Mouse (Mus musculus) liver, embryonic 14.5 days (tissue): ENCODE results near the gene Mllt11. TPM values are rescaled to one million over a fixed set of nuclear protein-coding genes. Genes with fewer than 3 reads are reported as not detected.

ENCODE experiments used
- ATAC-seq: fragments of 200-750 bp; cut with Nextera tagmentation; 2 replicates; pipeline ENCODE4 v1.8.0; 2017; ENCODE audit warnings: moderate number of reproducible peaks, mild to moderate bottlenecking, moderate library complexity; ENCODE audit not compliant: insufficient read depth
- DNase-seq, 3 experiments: peaks; one replicate each; pipeline ENCODE4 v3.0.0-alpha.2; 2012 to 2013; ENCODE audit warnings: low read depth in 3 of 3, low spot score in 3 of 3
- H3K27ac ChIP-seq: fragments of 300-500 bp; sonication (generic); 2 replicates; pipeline ENCODE4 v1.5.1; 2014; ENCODE audit warnings: moderate library complexity, mild to moderate bottlenecking, control low read depth, inconsistent platforms
- H3K27me3 ChIP-seq: fragments of 300-500 bp; sonication (generic); 2 replicates; pipeline ENCODE4 v1.6.1; 2014; ENCODE audit warnings: mild to moderate bottlenecking, low read length, moderate library complexity; ENCODE audit not compliant: control insufficient read depth, insufficient read depth
- H3K36me3 ChIP-seq: fragments of 300-500 bp; sonication (generic); replicated peaks from 2 replicates; pipeline ENCODE4 v1.6.1; 2014; ENCODE audit warnings: low read depth; ENCODE audit not compliant: control insufficient read depth, insufficient read depth
- H3K4me1 ChIP-seq, 2 experiments: fragments of 200-500 bp in 1 of 2; fragments of 300-500 bp in 1 of 2; sonication (generic) in 1 of 2; replicated peaks; 2 replicates each; pipeline ENCODE4 v1.6.1; 2012 to 2014; ENCODE audit warnings: antibody characterized with exemption in 1 of 2, inconsistent platforms in 1 of 2, low read length in 1 of 2; ENCODE audit not compliant: control insufficient read depth in 2 of 2, insufficient read depth in 2 of 2
- H3K4me2 ChIP-seq: fragments of 300-500 bp; sonication (generic); 2 replicates; pipeline ENCODE4 v1.6.1; 2014; ENCODE audit warnings: low read depth, mild to moderate bottlenecking, control low read depth, moderate library complexity
- H3K4me3 ChIP-seq, 2 experiments: fragments of 200-500 bp in 1 of 2; fragments of 300-500 bp in 1 of 2; sonication (generic) in 1 of 2; 2 replicates each; pipeline ENCODE4 v1.5.1; 2012 to 2014; ENCODE audit warnings: low read depth in 2 of 2, low read length in 2 of 2, mild to moderate bottlenecking in 2 of 2, control low read depth in 1 of 2, inconsistent platforms in 1 of 2, moderate library complexity in 1 of 2; ENCODE audit not compliant: insufficient read depth in 1 of 2
- H3K9ac ChIP-seq: fragments of 300-500 bp; sonication (generic); replicated peaks from 2 replicates; pipeline ENCODE4 v1.6.1; 2014; ENCODE audit warnings: mild to moderate bottlenecking, control low read depth, moderate library complexity
- H3K9me3 ChIP-seq: fragments of 300-500 bp; sonication (generic); 2 replicates; pipeline ENCODE4 v1.6.1; 2016; ENCODE audit warnings: low read length, mixed read lengths; ENCODE audit not compliant: control insufficient read depth
- CTCF ChIP-seq: IDR thresholded peaks from 2 replicates; pipeline ENCODE4 v1.5.1; 2016; ENCODE audit warnings: antibody characterized with exemption, low read depth, control low read depth
- EP300 ChIP-seq: IDR thresholded peaks from 2 replicates; pipeline ENCODE4 v1.6.1; 2016; ENCODE audit warnings: antibody characterized with exemption, low read depth
- WGBS: fragments of 180-500 bp; shearing (Covaris S2); extraction: QIAGEN DNeasy Blood & Tissue Kit; methylation state at CpG from one replicate; pipeline ENCODE4 v1.1.7; 2014; ENCODE audit not compliant: insufficient replicate concordance; 5-methylcytosine and 5-hydroxymethylcytosine counted together
- polyA plus RNA-seq, 2 experiments: library from polyadenylated mRNA; depleted of rRNA in 1 of 2; stranded (reverse) in 1 of 2; unstranded in 1 of 2; fragments of >200 nt; fragmentation: Nextera tagmentation in 1 of 2; extraction: Ambion mirVana in 1 of 2; gene quantifications; 2 replicates each; pipeline versions ENCODE4 v1.2.1 to v1.2.3; 2012 to 2014

The Mllt11 gene
- polyA plus RNA-seq, 2 experiments = 1.9 to 3.0 TPM

GRCm38 (mm10) chr3:95269789-95270188, 37.8 kb upstream of the Mllt11 start:
- Histone ChIP-seq H3K4me1 (no peaks in the 10 kb centered on the region; a peak in 1 of 4 replicates), H3K4me3 (no peak overlapping the region), H3K27ac (no peak overlapping the region), H3K9ac (no peak overlapping the region), H3K36me3 (no peaks in the 10 kb centered on the region; the same call in 1 of the 2 replicates), H3K9me3 (no peaks in the 10 kb centered on the region), H3K4me2 (no peak overlapping the region), H3K27me3 (no peaks in the 10 kb centered on the region)
- ATAC-seq (no peak), DNase-seq (no peak)
- TF ChIP-seq CTCF (no peak), EP300 (no peak)
- 83% methylated on average over 5 of the region's 5 CpGs for WGBS

DNA sequence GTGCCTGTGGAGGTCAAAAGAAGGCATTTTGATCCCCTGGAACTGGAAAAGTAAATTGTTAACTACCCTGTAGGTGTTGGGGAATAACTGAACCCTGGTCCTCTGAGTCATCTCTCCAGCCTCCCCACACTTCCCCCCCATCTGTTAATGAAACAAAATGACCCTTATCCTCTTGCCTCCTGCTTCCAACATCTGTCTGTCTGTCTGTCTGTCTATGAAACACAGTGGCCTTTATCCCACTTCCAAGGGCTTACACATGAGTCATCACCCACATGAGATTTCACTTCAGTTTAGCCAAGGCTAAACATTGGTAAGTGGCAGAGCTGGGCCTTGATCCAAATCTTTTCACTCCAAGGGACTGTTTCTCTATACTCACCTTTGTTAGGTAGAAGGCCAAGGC, 35.9 kb upstream of the Mllt11 start:
- H3K27me3 ChIP-seq = no peaks in the 10 kb centered on the region
- H3K4me2 ChIP-seq = no peak overlapping the region
- no peak overlapping the region for H3K4me3 ChIP-seq
- no peak for TF ChIP-seq EP300
- TF ChIP-seq CTCF = no peak
- ATAC-seq (no peak), DNase-seq (no peak)
- no peaks in the 10 kb centered on the region for H3K9me3 ChIP-seq
- H3K27ac ChIP-seq = no peak overlapping the region
- no peaks in the 10 kb centered on the region; a peak in 1 of 4 replicates for H3K4me1 ChIP-seq
- no peaks in the 10 kb centered on the region; the same call in 1 of the 2 replicates for H3K36me3 ChIP-seq
- no peak overlapping the region for H3K9ac ChIP-seq

- Histone ChIP-seq H3K27ac (no peak overlapping the region), H3K4me1 (no peaks in the 10 kb centered on the region; a peak in 1 of 4 replicates), H3K9ac (no peak overlapping the region), H3K9me3 (no peaks in the 10 kb centered on the region), H3K4me3 (no peak overlapping the region), H3K4me2 (no peak overlapping the region), H3K36me3 (peaks cover 3% of the 10 kb centered on the region), H3K27me3 (no peaks in the 10 kb centered on the region)
- ATAC-seq = no peak
- DNase-seq = no peak
- WGBS = 83% methylated on average over 3 of the region's 3 CpGs
- TF ChIP-seq EP300 (no peak), CTCF (no peak)
These were observed 34.1 kb upstream of the Mllt11 start for GRCm38 (mm10) chr3:95266052-95266451.

DNA sequence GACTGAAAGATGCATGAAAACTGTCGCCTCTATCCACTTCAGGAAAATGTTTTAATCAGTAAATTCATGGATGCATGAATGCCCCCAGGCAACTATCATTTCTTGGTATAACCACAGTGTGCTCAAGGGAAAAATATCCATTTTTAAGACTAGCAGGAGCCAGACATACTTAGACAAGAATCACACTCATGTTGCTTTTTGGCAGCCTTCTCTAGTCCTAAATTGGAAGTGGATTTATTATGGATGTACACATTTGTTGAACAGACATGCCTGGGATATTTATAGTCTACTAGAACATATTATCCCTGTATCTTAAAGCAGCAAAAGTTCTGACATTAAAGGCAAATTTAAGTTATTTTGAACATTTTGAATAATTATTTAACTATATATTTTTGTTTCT, 32.8 kb upstream of the Mllt11 start:
- H3K9me3 ChIP-seq = no peaks in the 10 kb centered on the region
- no peaks in the 10 kb centered on the region for H3K27me3 ChIP-seq
- no peak overlapping the region for H3K9ac ChIP-seq
- no peaks in the 10 kb centered on the region; a peak in 1 of 4 replicates for H3K4me1 ChIP-seq
- 70% methylated on average over 1 of the region's 1 CpGs for whole genome bisulfite sequencing
- H3K4me2 ChIP-seq = no peak overlapping the region
- H3K4me3 ChIP-seq = no peak overlapping the region
- ATAC-seq (no peak), DNase-seq (no peak)
- peaks cover 3% of the 10 kb centered on the region for H3K36me3 ChIP-seq
- no peak for TF ChIP-seq EP300
- no peak for TF ChIP-seq CTCF
- no peak overlapping the region for H3K27ac ChIP-seq

DNA sequence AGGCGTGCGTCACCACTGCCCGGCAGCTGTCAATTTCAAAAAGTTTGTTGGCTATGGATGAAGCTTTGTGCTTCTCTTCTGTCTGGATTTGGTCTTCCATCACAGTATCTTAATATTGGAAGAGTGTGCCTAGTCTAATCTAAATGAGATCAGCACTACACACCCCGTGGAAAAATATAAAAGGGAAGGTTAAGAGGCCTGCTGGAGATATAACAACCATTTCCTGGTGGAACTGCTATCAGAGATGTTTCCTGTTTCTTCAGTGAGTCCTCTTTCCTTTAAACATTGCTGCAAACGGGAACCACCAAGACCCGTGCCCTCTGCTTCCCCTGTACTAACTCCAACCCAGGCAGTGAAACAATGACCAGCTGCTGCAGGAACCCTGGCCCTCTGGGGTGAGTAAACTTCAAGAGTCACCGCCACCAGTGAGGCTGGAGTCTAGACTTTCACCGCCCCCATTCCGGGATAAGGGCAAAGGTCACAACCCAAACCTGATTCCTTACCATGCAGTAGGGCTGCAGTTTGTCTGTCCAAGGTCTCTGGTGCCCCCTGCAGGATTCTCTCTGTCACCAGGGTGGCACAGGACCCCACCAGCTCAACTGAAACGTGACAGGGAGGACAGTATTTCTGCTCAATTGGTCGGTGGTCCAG, 31.2 kb upstream of the Mllt11 start:
- H3K4me1 ChIP-seq = no peaks in the 10 kb centered on the region; a peak in 1 of 4 replicates
- no peaks in the 10 kb centered on the region for H3K9me3 ChIP-seq
- H3K27ac ChIP-seq = no peak overlapping the region
- H3K4me3 ChIP-seq = no peak overlapping the region
- peak overlapping the region; percentile 13; the same call in 1 of the 2 replicates for H3K4me2 ChIP-seq
- 34% methylated on average over 11 of the region's 11 CpGs for WGBS
- TF ChIP-seq CTCF (peak; percentile 91), EP300 (no peak)
- no peak overlapping the region for H3K9ac ChIP-seq
- DNase-seq (peak; percentile 47 to 57 (median 57)), ATAC-seq (peak; percentile 78)
- no peaks in the 10 kb centered on the region for H3K27me3 ChIP-seq
- H3K36me3 ChIP-seq = peaks cover 8% of the 10 kb centered on the region
